Mouse (Mus musculus) liver, embryonic 12.5 days (tissue): Measurements from ENCODE around the gene Inafm2. TPM values are rescaled to one million over a fixed set of nuclear protein-coding genes. Genes with fewer than 3 reads are reported as not detected.
A peak's percentile ranks its signal among the peaks of the same experiment; 100 is the strongest.

ENCODE experiments used
- ATAC-seq: fragments of 200-750 bp; cut with Nextera tagmentation; 2 replicates; pipeline ENCODE4 v1.8.0; 2017; ENCODE audit warnings: moderate number of reproducible peaks, mild to moderate bottlenecking, moderate library complexity
- H3K27ac ChIP-seq: fragments of 300-500 bp; sonication (generic); 2 replicates; pipeline ENCODE4 v1.5.1; 2016; ENCODE audit warnings: mild to moderate bottlenecking
- H3K27me3 ChIP-seq: fragments of 300-500 bp; sonication (generic); replicated peaks from 2 replicates; pipeline ENCODE4 v1.6.1; 2016; ENCODE audit warnings: mild to moderate bottlenecking, moderate library complexity
- H3K36me3 ChIP-seq: fragments of 300-500 bp; sonication (generic); 2 replicates; pipeline ENCODE4 v1.6.1; 2016; ENCODE audit warnings: mild to moderate bottlenecking, moderate library complexity
- H3K4me1 ChIP-seq: fragments of 300-500 bp; sonication (generic); 2 replicates; pipeline ENCODE4 v1.6.1; 2016
- H3K4me2 ChIP-seq: fragments of 300-500 bp; sonication (generic); 2 replicates; pipeline ENCODE4 v1.6.1; 2016; ENCODE audit warnings: mild to moderate bottlenecking, moderate library complexity
- H3K4me3 ChIP-seq: fragments of 300-500 bp; sonication (generic); 2 replicates; pipeline ENCODE4 v1.5.1; 2016; ENCODE audit warnings: mild to moderate bottlenecking, moderate library complexity
- H3K9ac ChIP-seq: fragments of 300-500 bp; sonication (generic); 2 replicates; pipeline ENCODE4 v1.6.1; 2016; ENCODE audit warnings: mild to moderate bottlenecking, moderate library complexity
- H3K9me3 ChIP-seq: fragments of 300-500 bp; sonication (generic); replicated peaks from 2 replicates; pipeline ENCODE4 v1.6.1; 2016; ENCODE audit warnings: mild to moderate bottlenecking, moderate library complexity
- WGBS: fragments of 180-500 bp; shearing (Covaris S2); methylation state at CpG from one replicate; pipeline ENCODE4 v1.1.7; 2016; ENCODE audit not compliant: insufficient replicate concordance; 5-methylcytosine and 5-hydroxymethylcytosine counted together
- polyA plus RNA-seq: library from polyadenylated mRNA; unstranded; fragments of >200 nt; fragmentation: Nextera tagmentation; extraction: Ambion mirVana; gene quantifications from 2 replicates; pipeline ENCODE4 v1.2.1, GENCODE M21; 2016

Gene Inafm2
- polyA plus RNA-seq, 1 experiment from 2014 or later = 23.1 TPM

DNA sequence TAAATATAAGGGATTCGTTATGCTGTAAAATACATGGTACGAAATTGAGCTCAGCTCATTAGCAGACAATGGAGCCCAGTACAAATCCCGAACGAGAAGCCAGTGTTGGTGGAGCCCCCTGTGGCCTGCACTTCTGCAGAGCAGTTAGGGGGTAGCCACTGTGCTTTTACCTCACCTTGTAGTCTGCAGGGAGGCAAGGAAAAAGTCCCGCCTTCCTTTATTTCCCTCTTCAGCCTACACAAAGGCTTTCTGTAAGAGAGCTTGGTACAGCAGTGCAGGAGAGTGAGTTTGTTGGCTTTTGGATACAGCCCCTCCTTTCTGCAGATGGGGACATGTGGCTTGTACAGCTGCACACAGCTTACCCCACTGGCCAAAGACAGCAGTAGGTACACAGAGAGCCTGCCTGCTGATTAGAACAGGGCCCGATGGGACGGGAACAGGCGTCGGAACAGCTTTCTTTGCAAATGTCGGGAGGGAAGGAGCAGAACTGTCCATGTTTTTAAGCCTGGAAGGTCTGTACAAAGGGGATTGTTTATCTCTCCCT, 3.9 kb downstream of the Inafm2 start:
- no peak overlapping the region for H3K4me2 ChIP-seq
- no peak overlapping the region for H3K4me3 ChIP-seq
- H3K9me3 ChIP-seq = no peaks in the 10 kb centered on the region
- 72% methylated on average over 10 of the region's 10 CpGs for WGBS
- peak overlapping the region; percentile 55; the same call in 1 of the 2 replicates for H3K27ac ChIP-seq
- peak overlapping the region; percentile 39; the same call in 1 of the 2 replicates for H3K9ac ChIP-seq
- H3K4me1 ChIP-seq = peaks cover 86% of the 10 kb centered on the region
- H3K27me3 ChIP-seq = peaks cover 4% of the 10 kb centered on the region
- ATAC-seq = no peak
- peaks cover 33% of the 10 kb centered on the region for H3K36me3 ChIP-seq

DNA sequence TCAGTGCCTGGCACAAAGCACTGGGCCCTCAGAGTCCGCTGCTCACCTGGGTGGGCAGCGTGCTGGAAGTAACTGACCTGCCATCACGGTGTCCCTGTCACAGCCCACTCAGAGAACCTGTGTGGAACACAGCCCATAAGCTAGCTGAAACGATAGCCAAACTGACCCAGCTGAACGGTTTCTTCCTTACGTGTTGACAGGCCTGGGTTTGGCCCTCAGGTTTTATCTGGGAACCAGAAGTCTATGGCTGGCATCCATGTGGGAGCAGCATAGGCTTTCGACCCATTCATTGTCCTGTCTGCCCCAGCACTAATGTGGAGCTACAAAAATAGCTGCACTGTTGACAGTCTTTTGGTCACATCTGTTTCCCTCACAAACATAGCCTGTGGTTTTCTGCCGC, 4.9 kb downstream of the Inafm2 start:
- Histone ChIP-seq H3K27me3 (no peaks in the 10 kb centered on the region), H3K36me3 (peaks cover 33% of the 10 kb centered on the region), H3K4me1 (peaks cover 76% of the 10 kb centered on the region), H3K4me2 (no peak overlapping the region), H3K4me3 (no peak overlapping the region), H3K27ac (peak overlapping the region; percentile 55), H3K9ac (no peak overlapping the region), H3K9me3 (no peaks in the 10 kb centered on the region)
- no peak for ATAC-seq
- 67% methylated on average over 8 of the region's 8 CpGs for WGBS

DNA sequence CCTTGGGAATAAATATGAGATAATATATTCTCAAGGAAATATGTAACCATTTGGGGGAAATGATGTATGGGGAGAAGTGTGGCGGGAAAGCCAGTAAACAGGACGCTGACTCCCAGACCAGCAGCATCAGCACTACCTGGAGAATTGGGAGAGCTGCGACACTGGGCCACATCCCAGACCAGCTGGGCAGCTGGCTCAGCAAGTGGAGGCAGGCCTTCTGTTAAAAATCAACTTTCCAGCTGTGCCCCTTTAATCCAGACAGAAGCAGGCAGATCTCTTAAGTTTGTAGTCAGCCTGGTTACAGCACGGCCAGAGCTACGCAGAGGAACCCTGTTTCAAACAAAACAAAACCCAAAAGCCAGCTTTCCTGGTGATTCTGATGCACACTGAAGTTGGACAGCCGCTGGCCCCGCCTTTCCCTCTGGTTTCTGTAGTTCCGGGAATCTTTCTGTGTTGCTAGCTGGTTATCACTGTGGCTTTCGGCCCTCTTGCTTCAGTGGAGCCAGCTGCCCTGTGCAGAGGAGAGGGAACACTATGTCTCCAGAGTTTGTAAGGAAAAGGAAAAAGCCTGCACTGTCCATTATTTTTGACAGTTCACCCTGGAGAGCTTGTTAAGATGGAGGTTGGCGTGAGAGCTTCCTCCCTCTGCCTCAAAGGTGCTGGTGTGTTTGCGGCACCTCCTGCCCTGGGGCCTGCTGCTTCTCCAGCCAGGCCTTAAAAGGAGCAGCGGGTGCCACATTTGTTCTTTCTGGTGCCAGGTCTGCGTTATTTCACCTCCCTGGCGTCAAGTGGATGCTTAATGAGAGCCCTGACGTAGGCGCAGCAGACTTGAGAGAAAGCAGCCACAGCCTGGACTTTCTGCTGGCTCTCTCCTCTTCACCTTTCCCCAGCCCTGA, 6.6 kb downstream of the Inafm2 start:
- peaks cover 65% of the 10 kb centered on the region for H3K4me1 ChIP-seq
- peak; percentile 53 for ATAC-seq

DNA sequence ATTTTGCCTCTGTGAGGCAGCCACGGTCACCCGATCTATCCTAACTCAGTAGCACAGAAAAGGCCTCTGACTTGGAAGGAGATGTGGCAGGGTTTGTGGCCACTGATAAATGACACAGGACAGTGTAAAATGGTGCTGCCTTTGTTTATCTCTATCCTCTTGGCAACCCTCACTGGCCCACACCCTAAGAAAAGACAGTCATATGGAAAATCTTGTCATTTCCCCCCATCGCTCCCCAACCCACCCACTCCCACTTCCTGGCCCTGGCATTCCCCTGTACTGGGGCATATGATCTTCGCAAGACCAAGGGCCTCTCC, 7.2 kb downstream of the Inafm2 start:
- Histone ChIP-seq H3K4me3 (no peak overlapping the region), H3K27me3 (peaks cover 9% of the 10 kb centered on the region; the same call in 1 of the 2 replicates), H3K27ac (peak overlapping the region; percentile 88), H3K4me2 (peak overlapping the region; percentile 53), H3K36me3 (peaks cover 33% of the 10 kb centered on the region), H3K9ac (peak overlapping the region; percentile 56; the same call in 1 of the 2 replicates), H3K4me1 (peaks cover 59% of the 10 kb centered on the region), H3K9me3 (no peaks in the 10 kb centered on the region)
- 21% methylated on average over 4 of the region's 4 CpGs for WGBS
- peak; percentile 87 for ATAC-seq

More for the DNA sequence above, 6.6 kb downstream of the Inafm2 start:
- Histone ChIP-seq H3K27me3 (peaks cover 7% of the 10 kb centered on the region; the same call in 1 of the 2 replicates), H3K9me3 (no peaks in the 10 kb centered on the region), H3K9ac (peak overlapping the region; percentile 56), H3K4me2 (peak overlapping the region; percentile 53), H3K36me3 (peaks cover 33% of the 10 kb centered on the region), H3K4me3 (peak overlapping the region; percentile 18), H3K27ac (peak overlapping the region; percentile 88)
- WGBS = 55% methylated on average over 16 of the region's 16 CpGs

DNA sequence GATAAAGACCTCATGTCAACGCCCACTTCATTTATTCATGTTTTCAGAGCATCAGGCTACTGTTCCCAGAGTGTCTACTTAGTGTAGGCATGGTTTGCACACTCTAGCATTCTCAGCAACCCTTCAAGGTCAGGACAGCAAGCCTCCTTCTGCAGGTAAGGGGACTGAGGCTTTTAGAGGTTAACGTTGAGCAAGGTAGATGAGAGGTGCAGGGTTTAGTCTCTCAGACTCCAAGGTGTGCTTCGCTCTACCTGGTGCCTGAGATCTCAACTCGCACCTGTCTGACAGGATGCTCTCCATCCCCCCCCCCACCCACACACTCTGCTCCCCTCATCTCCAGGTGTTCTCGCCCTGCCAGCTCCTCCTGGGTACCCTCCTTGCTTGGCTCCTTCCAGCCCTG, 8.6 kb downstream of the Inafm2 start:
- H3K9ac ChIP-seq = no peak overlapping the region
- H3K27me3 ChIP-seq = peaks cover 21% of the 10 kb centered on the region
- H3K36me3 ChIP-seq = peaks cover 22% of the 10 kb centered on the region
- H3K27ac ChIP-seq = no peak overlapping the region
- no peak for ATAC-seq
- 77% methylated on average over 5 of the region's 5 CpGs for WGBS
- H3K4me1 ChIP-seq = peaks cover 46% of the 10 kb centered on the region
- H3K4me2 ChIP-seq = no peak overlapping the region
- no peak overlapping the region for H3K4me3 ChIP-seq
- no peaks in the 10 kb centered on the region for H3K9me3 ChIP-seq

DNA sequence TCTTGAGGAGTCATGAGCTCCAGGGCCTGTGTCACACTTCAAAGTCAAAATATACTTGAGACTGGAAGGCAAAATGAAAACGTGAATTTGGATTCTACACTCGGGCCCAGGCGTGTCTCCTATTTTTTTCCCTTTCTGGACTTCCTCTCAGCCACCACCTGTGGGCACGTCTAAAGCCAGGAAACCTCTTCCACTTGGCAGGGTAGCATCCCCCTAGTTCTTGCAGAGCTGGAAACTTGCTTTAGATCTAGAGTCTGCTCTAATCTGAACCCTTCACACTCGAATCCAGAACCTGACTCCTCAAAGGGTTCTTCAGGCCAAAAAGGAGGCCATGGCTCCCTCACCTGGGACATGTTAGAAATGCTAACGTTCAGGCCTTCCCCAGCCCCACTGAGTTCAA, 9.8 kb downstream of the Inafm2 start:
- H3K9me3 ChIP-seq = no peaks in the 10 kb centered on the region
- 68% methylated on average over 6 of the region's 6 CpGs for WGBS
- peaks cover 44% of the 10 kb centered on the region for H3K4me1 ChIP-seq

DNA sequence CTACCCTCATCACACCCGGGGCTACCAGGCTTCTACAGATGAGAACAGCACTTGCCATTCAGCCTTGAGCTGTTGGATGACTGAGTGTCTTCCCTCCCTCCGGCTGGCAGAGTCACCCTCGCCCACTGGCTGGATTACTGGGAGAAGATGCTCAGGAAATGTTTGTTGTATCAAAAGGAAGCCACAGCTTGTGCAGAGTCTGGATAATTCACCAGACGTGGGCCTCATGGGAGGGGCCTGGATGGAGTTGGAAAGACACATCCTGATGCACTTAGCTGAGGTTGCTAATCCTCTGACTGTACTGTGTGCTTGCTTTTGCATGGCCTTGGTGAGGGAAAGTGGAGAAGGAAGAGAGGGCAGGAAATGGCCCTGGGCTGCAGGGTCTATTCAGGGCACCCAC, 10.5 kb downstream of the Inafm2 start:
- no peaks in the 10 kb centered on the region for H3K9me3 ChIP-seq
- no peak overlapping the region for H3K4me2 ChIP-seq
- H3K36me3 ChIP-seq = 0 out of 2 replicates have a peak, but pooled peaks cover 4% of the 10 kb centered on the region
- H3K27me3 ChIP-seq = peaks cover 35% of the 10 kb centered on the region
- no peak for ATAC-seq
- WGBS = 42% methylated on average over 4 of the region's 4 CpGs
- H3K27ac ChIP-seq = no peak overlapping the region
- no peak overlapping the region for H3K9ac ChIP-seq
- H3K4me1 ChIP-seq = peaks cover 40% of the 10 kb centered on the region
- H3K4me3 ChIP-seq = no peak overlapping the region

More for the DNA sequence above, 9.8 kb downstream of the Inafm2 start:
- H3K36me3 ChIP-seq = peaks cover 10% of the 10 kb centered on the region
- H3K9ac ChIP-seq = no peak overlapping the region
- no peak overlapping the region for H3K4me3 ChIP-seq
- no peak overlapping the region for H3K27ac ChIP-seq
- H3K27me3 ChIP-seq = peaks cover 31% of the 10 kb centered on the region
- ATAC-seq = no peak
- H3K4me2 ChIP-seq = no peak overlapping the region

DNA sequence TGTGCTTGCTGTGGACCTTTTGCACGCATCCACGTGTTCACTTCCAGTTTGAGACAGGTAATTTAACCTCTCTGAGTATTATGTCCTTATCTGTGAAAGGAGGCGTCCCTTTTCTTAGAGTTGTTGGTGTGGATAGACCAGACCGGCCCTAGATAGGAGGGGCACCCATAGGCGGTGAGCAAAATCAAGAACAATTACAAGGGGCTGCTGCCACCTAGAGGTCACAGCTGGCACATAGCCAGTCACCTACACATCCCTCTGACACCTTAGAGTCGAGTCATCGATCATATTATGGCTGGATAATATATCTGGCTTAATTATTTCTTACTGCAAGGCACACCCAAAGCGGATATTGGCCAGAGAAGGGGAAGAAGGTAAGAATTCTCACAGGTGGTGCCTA, 14.3 kb downstream of the Inafm2 start:
- ATAC-seq = peak; percentile 64; the same call in 1 of the 2 replicates
- WGBS = 6% methylated on average over 8 of the region's 8 CpGs
- H3K9ac ChIP-seq = no peak overlapping the region
- H3K4me3 ChIP-seq = no peak overlapping the region
- H3K9me3 ChIP-seq = no peaks in the 10 kb centered on the region
- no peaks in the 10 kb centered on the region for H3K36me3 ChIP-seq
- peaks cover 46% of the 10 kb centered on the region for H3K4me1 ChIP-seq
- no peak overlapping the region for H3K27ac ChIP-seq
- peak overlapping the region; percentile 19; the same call in 1 of the 2 replicates for H3K4me2 ChIP-seq
- peaks cover 44% of the 10 kb centered on the region for H3K27me3 ChIP-seq

DNA sequence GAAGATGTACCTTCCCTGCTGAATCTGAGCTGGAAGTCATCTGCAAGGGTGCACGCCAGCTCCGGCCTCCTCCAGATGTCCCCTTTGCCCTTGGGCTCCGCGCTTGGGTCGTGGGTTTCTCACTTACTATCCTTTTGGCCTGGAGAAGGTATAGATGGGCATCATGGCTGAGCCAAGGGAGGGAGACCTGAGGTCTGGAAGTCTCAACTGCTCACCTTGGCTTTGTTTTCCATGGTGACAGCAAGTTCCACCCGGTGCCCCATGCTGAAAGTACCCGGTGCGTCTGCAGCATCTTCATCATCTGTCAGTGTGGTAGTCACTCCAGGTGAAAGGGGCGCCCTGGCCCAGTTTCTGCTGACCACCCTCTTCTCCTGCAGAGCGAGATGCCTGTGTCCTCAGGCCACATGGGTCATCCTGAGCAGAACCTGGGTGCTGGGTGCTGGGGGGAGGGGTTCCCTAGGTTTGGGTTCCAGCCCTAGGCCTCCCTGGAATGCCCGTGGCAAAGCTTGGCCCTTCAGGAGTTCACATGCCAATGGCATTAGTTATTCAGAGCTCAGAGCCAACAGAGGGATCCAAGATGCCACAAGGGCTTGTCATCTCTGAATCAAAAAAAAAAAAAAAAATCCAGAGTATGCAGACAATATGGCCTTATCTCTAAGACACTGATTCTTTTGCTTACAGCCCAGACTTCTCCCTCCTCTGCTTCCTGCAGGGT, 14.9 kb downstream of the Inafm2 start:
- no peak overlapping the region for H3K4me3 ChIP-seq
- no peak for ATAC-seq
- H3K4me1 ChIP-seq = peaks cover 46% of the 10 kb centered on the region
- H3K4me2 ChIP-seq = no peak overlapping the region
- H3K36me3 ChIP-seq = no peaks in the 10 kb centered on the region
- H3K9me3 ChIP-seq = no peaks in the 10 kb centered on the region
- H3K27me3 ChIP-seq = peaks cover 44% of the 10 kb centered on the region
- H3K9ac ChIP-seq = no peak overlapping the region
- 71% methylated on average over 11 of the region's 11 CpGs for WGBS
- H3K27ac ChIP-seq = no peak overlapping the region

DNA sequence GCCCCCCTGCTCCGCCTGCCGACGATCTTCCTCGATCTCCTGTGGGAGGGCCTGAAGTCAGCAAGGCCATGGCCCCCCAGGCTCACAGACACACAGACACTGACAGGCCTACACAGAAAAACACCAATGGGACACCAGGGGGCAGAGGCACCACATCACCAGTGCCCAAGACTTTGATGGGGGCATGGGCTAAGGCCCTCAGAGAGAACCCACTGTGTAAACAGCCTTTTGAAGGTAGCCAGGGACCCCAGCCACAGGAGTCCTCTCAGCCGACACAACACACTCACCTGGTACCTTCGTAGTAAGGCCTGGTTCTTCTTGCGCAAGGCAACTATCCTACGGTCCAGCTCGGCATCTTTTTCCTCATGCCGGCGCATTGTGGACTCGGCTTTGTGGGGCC, 15.8 kb downstream of the Inafm2 start:
- H3K27me3 ChIP-seq = peaks cover 44% of the 10 kb centered on the region
- H3K27ac ChIP-seq = no peak overlapping the region
- peaks cover 46% of the 10 kb centered on the region for H3K4me1 ChIP-seq
- no peak overlapping the region for H3K9ac ChIP-seq
- H3K4me3 ChIP-seq = no peak overlapping the region
- peak overlapping the region; percentile 68; the same call in 1 of the 2 replicates for H3K4me2 ChIP-seq
- no peaks in the 10 kb centered on the region for H3K36me3 ChIP-seq
- 85% methylated on average over 12 of the region's 12 CpGs for WGBS
- no peak for ATAC-seq
- H3K9me3 ChIP-seq = no peaks in the 10 kb centered on the region

DNA sequence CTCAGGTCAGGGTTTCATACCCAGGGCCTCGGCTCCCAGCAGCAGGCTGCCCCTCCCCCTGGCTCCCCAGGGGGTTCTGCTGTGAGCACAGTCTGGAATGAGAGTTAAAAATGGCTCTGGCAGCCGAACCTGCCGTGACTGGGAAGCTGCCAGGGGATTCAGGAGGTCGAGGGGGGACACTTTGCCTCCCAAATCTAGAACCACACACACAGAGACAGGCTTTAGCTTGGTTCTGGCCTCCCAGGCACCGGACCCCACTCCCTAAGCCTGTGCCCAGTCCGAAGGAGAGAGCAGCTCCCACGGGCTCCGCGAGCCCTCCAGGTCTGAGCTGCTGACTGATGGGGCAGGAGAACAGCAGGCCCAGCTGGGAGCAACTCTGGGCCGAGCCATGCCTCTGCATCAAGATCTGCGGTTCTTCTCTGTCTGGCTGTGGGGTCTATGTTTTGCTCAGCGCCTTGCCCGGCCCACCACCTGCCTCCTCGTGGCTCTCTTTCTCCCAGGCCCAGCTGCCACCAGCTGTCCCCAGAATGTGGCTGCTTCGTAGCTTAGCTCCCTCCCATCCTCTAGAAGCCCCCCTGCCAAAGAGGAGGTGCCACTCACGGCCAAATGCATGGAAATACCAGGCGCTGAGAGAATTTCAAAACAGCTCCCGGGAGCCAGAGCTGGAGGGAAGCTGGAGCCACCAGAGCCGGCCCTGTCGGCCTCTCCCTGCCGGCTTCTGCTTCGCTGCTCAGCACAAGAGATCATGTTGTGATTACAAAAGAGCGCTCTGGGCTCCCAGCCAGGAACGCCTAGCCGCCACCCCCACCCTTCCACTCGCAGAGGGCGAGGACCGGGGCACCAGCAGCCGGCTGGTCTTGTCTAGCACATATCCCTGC, 16.6 kb downstream of the Inafm2 start, which contains the start of gene Ccdc9b:
TSS of gene Ccdc9b (minus strand) at position 756 of the 878 bp plus-strand sequence.
- ATAC-seq = peak; percentile 77
- Histone ChIP-seq H3K36me3 (no peaks in the 10 kb centered on the region), H3K4me1 (peaks cover 51% of the 10 kb centered on the region), H3K9ac (peak within 1 kb of the TSS; percentile 56), H3K27me3 (peaks cover 37% of the 10 kb centered on the region), H3K27ac (peak within 1 kb of the TSS; percentile 73), H3K4me2 (peak within 1 kb of the TSS; percentile 68), H3K4me3 (peak within 1 kb of the TSS; percentile 24), H3K9me3 (no peaks in the 10 kb centered on the region)
- 25% methylated on average over 29 of the region's 29 CpGs for WGBS
